Mouse (Mus musculus) neural tube, embryonic 10.5 days (tissue): ENCODE results near the gene Zscan2.
A peak's percentile ranks its signal among the peaks of the same experiment; 100 is the strongest.

Source experiments
- DNase-seq: peaks from one replicate; pipeline ENCODE4 v3.0.0-alpha.2; 2017; ENCODE audit warnings: low spot score; ENCODE audit errors: extremely low spot score

The Zscan2 gene

GRCm38 (mm10) chr7:80843910-80844640, 16.6 kb upstream of the Zscan2 start:
- DNase-seq: no peak

GRCm38 (mm10) chr7:80844691-80845090, 16.0 kb upstream of the Zscan2 start:
- no peak for DNase-seq

GRCm38 (mm10) chr7:80845621-80846279, 15.0 kb upstream of the Zscan2 start:
- DNase-seq: no peak

DNA sequence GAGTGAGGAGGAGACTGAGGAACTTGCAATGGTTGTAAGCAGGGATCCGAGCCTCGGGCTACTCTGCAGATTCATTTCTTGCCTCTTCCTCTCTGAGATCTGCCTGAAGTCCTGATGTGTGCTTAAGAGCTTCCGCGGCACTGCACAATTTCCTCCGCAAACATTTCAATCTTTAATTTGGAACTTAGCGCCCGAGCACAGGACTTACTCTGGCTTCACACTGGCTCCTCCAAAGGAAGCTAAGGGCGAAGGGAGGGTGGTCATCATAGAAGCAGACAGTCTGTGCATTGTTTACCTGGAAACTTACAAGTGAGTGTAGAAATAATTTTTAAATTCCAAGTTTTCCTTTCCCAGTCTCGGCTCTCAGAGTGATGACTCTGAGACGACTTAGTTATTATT, 14.4 kb upstream of the Zscan2 start:
- DNase-seq: no peak

DNA sequence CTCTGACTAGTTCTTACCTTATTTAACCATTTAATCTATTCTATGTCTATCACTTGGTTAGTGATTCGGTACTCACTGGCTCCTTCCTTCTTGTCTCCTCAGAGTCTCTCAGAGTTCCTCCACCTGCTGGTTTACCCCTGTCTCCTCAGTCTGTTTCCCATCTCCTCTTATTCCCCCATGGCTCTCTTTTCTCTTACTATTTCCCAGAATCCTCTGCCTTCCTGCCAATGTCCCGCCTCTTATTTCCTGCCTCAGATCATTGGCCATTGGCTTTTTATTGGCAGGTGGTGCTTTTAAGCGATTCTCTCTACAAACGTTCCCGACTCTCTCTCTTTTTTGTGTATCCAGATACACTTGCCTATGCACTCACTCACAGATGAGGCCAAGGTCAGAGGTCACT, 14.0 kb upstream of the Zscan2 start:
- DNase-seq: no peak

GRCm38 (mm10) chr7:80849267-80849666, 11.5 kb upstream of the Zscan2 start:
- no peak for DNase-seq

DNA sequence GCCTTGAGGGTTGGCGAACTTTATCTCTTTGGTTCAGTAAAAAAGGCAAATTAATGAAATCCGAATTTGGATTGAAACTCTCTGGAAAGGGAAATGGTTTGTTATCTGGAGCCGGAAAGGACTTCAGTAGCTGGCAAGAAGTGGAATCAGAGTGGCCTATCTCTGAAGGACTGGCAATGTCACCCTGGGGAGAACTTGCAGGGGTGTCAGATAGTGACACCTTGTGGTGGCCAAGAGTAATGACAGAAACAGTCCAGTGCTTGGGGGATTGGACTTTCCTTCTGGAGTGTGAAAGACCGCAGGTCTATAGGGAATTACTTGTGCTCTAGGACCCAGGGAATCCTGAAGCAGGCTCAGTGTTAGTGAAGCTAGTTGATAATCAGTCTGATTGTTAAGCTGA, 11.0 kb upstream of the Zscan2 start:
- DNase-seq: peak; percentile 40

DNA sequence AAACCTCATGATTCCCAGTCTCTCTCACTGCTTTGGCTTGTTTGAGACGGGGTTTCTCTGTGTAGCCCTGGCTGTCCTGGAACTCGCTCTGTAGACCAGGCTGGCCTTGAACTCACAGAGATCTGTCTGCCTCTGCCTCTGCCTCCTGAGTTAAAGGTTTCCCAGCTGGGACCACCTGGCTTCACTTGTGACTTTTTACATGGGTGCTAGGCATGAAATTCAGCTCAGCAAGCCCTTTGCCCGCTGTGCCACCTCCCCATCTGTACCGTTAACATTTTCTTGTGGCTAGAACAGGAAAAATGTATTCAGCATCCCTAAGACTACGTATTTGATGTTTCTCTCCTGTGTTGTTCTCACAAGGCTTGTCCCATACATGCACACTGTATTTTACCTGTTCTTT, 10.2 kb upstream of the Zscan2 start:
- no peak for DNase-seq

DNA sequence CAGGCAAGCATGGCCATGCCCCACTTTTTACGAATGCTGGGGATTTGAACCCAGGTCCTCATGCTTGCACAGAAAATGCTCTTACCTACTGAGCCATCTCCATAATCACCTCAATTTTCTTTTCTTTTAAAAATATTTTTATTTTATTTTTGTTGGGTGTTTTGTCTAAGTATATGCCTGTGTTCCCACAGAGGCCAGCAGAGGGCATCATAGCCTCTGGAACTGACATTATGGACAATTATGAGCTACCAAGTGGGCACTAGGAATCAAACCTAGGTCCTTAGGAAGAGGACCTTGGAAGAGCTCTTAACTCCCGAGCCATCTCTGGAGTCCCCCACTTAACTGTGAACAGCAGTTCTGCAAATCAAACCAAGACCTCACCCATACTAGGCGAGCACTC, 7.5 kb upstream of the Zscan2 start:
- no peak for DNase-seq

DNA sequence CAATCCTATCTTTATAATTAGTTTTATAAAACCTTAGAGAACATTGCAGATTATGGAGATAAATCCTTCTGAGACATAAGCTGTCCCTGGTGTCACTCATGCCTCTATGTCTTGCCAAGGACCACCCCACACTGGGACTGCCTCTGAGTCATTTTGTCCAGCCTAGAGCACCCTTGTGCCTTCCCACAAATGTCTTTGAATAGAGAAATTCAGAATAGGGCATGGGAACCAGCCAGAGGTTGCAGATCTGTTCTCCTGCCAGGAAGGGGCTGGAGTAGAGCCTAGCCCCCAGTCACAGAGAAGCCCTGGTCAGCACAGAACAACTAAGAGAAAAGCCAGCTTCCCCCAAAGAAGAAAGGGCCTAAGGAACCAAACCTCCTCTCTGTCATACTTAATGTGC, 5.4 kb upstream of the Zscan2 start:
- DNase-seq: no peak

DNA sequence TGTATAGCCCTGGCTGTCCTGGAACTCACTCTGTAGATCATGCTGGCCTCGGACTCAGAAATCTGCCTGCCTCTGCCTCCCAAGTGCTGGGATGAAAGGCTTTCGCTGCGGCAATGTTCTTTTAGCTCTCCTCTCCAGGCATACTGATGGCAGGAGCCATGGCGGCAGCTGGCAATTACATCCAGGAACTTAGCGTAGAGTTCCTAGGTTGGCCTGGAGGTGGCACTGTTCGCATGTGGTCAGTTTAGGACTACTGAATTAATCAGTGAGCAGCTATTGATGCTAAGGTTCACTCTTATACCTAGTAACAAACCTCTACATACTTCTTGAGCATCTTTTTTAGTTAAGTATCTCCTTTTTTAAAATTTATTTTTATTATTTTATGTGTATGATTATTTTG, 3.5 kb upstream of the Zscan2 start:
- peak; percentile 74 for DNase-seq

DNA sequence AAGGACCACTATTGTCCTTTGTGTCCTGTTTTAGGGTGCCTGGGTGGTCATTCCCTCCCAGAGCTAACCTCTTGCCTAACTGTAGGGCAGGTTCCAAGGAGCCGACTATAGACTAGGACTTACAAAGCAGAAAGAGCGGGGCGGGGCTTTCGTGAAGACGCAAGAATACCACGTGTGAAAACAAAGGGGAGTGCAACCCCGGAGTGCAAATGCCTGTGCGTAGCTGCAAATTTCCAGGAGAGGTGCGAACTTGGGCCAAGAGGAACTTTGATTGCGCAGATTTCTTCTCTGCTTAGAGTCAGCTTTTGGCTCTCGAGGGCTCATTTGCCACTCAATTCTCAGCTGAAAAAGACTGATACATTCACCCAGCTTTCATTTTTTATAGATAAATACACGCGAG, 493 bp upstream of the Zscan2 start:
- peak; percentile 64 for DNase-seq

- DNase-seq: no peak
Observed at GRCm38 (mm10) chr7:80862475-80862874, 1.8 kb downstream of the Zscan2 start.

DNA sequence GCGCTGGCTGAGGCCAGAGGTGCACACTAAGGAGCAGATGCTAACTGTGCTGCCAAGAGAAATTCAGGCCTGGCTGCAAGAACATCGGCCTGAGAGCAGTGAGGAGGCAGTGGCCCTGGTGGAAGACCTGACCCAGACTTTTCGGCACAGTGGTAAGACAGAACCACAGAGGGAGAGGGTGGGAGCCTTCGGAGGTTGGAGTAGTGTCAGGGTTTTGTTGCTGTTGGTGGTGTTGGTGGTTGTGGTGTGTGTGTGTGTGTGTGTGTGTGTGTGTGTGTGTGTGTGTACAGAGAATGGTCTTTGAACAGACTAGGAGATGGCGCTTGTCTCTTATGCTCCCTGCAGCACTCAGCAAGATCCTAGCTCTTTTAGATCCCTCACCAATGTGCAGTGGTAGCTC, 2.8 kb downstream of the Zscan2 start:
- DNase-seq: no peak

- DNase-seq: no peak
Observed at GRCm38 (mm10) chr7:80864151-80864550, 3.4 kb downstream of the Zscan2 start.

- no peak for DNase-seq
Observed at GRCm38 (mm10) chr7:80864831-80865230, 4.1 kb downstream of the Zscan2 start.

GRCm38 (mm10) chr7:80865521-80865920, 4.8 kb downstream of the Zscan2 start:
- DNase-seq: no peak

DNA sequence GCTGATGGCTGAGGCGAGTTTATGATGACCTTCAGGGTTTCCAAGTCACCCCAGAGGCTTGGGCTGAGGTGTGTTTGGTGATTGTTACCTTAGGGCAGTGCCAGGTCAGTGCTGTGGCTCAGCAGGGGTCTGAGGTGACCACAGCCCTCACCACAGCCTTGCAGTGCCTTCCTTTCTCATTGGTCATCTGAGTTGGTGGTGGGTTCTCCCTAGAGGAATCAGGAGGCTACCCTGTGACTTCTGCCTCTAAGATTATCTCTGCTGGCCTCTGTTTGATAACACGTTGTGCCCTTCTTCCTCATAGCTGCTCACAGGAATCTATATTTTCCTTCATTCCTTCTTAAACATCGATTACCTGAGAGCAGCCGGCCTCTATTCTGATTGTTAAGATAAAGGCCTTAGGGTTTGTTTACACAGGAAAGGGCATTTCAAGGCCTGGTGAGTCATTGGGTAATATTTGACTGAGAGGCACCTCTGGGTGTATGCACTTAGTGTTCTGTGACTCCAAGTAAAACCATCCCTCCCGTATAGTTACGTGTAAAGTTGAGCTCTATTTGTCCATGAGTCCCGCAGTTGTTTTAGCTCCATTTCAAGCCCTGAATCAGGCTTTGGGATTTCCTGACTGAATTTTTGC, 5.9 kb downstream of the Zscan2 start:
- DNase-seq: no peak

DNA sequence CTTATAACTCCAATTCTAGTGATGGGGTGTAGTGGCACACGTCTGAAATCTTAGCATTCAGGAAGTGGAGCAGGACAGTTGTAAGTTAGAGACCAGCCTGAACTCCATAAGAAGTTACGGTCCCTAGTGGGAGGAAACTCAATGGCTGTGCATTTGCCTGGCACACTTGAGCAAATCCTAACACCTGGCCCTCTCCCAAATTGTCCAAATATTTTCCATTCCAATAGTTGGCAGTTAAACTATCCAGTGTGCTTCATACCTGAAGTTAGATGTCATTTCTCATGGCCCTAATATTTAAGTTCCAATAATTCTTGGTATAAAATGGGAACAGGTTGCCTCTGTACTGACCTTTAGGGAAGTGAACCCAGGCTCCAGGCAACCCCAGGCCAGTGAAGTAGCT, 8.0 kb downstream of the Zscan2 start:
- no peak for DNase-seq

DNA sequence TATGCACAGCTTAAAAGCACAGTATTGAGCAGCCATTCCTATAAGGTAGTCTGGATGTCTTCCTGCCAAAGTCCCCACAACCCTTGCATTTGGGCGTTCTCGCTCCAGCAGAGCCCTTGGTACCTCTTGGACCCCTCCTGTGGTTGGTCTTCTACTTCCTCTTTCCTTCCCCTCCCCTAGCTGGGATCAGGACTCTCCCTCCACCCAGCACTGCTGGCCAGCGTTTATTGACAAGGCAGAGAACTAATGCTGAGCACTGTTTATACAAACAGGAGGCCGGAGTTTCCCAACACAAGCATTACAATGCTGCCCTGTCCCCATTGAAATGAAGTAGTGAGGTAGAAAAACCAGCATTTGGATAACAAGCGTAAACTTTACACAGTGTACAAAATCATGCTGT, 12.3 kb downstream of the Zscan2 start:
- no peak for DNase-seq

- no peak for DNase-seq
Observed at GRCm38 (mm10) chr7:80873631-80874030, 12.9 kb downstream of the Zscan2 start.

DNA sequence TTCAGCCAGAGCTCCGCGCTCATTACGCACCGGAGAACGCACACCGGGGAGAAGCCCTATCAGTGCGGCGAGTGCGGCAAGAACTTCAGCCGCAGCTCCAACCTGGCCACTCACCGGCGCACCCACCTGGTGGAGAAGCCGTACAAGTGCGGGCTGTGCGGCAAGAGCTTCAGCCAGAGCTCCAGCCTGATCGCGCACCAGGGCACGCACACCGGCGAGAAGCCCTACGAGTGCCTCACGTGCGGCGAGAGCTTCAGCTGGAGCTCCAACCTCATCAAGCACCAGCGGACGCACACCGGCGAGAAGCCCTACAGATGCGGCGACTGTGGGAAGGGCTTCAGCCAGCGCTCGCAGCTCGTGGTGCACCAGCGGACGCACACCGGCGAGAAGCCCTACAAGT, 15.0 kb downstream of the Zscan2 start:
- no peak for DNase-seq
